Mouse (Mus musculus) left cerebral cortex, adult 8-10 months (tissue): Measurements from ENCODE around the gene Nrn1l. TPM values are rescaled to one million over a fixed set of nuclear protein-coding genes. Genes with fewer than 3 reads are reported as not detected.

Experiments used
- DNase-seq, 2 experiments: peaks; one replicate each; pipeline ENCODE4 v3.0.0; 2022; ENCODE audit warnings: low spot score in 2 of 2
- total RNA-seq, 4 experiments: library from RNA; stranded (reverse); gene quantifications; 2 replicates each; pipeline ENCODE4 v1.2.4; 2022

The Nrn1l gene
- total RNA-seq, 4 experiments from 2014 or later = 4.3 to 5.6 (median 4.9) TPM

DNA sequence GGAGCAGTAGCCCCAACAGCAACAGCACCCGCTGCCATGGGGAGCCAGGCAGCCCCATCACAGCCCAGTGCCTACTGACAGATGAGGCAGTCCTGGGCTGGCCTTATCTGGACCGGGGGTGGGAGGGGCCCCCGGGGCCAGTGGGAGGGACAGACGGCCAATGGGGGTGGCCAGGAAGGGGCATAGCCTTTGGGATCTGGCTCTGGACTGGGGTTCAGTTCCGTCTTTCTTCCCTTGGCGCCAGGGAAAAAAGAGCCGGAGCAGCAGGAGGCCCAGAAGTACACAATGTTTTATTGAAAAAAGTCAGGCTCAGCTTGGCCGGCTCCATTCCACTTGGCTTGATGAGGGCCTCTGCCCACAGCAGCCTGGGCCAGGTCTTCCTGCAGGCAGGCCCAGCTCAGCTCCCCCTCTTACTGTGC is 50.0 kb downstream of the Nrn1l start, which contains the start of gene Lcat:
TSS of gene Lcat (minus strand) at position 62 of the 419 bp plus-strand sequence.
- no peak for DNase-seq

Other genes with a start within 250 kb of the Nrn1l start
- gene Carmil2, start 207.3 kb upstream of the Nrn1l start, total RNA-seq = 10 to 100 TPM; 57.2 to 62.8 (median 58.3) TPM
- 10 to 100 TPM; 49.0 to 53.8 (median 50.9) TPM for gene Acd, start 192.5 kb upstream of the Nrn1l start, total RNA-seq
- 10 to 100 TPM; 34.7 to 42.3 (median 39.2) TPM for gene Pard6a, start 192.4 kb upstream of the Nrn1l start, total RNA-seq
- under 1 TPM in 2 of 4 experiments, not detected in 2; 0.44 to 0.46 TPM for gene 4933405L10Rik, start 185.9 kb upstream of the Nrn1l start, total RNA-seq
- 10 to 100 TPM in 1 of 4 experiments, 1 to 10 TPM in 3; 9.0 to 11.2 (median 9.3) TPM for gene Enkd1, start 185.4 kb upstream of the Nrn1l start, total RNA-seq
- 10 to 100 TPM; 14.5 to 21.4 (median 18.3) TPM for gene Gfod2, start 134.9 kb upstream of the Nrn1l start, total RNA-seq
- gene Ranbp10, start 66.2 kb upstream of the Nrn1l start, total RNA-seq = 10 to 100 TPM; 20.1 to 24.4 (median 22.4) TPM
- gene Tsnaxip1, start 65.8 kb upstream of the Nrn1l start, total RNA-seq = under 1 TPM in 1 of 4 experiments, not detected in 3; 0.16 TPM
- gene Cenpt, start 40.3 kb upstream of the Nrn1l start, total RNA-seq = 10 to 100 TPM; 14.4 to 17.8 (median 16.0) TPM
- gene Thap11, start 38.4 kb upstream of the Nrn1l start, total RNA-seq = 10 to 100 TPM; 36.8 to 41.5 (median 37.4) TPM
- 10 to 100 TPM; 19.8 to 39.6 (median 23.2) TPM for gene Nutf2, start 33.0 kb upstream of the Nrn1l start, total RNA-seq
- 10 to 100 TPM; 56.5 to 64.4 (median 62.9) TPM for gene Edc4, start 12.7 kb upstream of the Nrn1l start, total RNA-seq
- gene Pskh1, start 6.9 kb downstream of the Nrn1l start, total RNA-seq = 10 to 100 TPM in 1 of 4 experiments, 1 to 10 TPM in 3; 8.5 to 11.2 (median 9.1) TPM
- 1 to 10 TPM in 1 of 4 experiments, under 1 TPM in 2, not detected in 1; 0.67 to 1.2 (median 0.98) TPM for gene Ctrl, start 40.3 kb downstream of the Nrn1l start, total RNA-seq
- gene Psmb10, start 44.9 kb downstream of the Nrn1l start, total RNA-seq = 10 to 100 TPM; 82.5 to 92.6 (median 90.1) TPM
- gene Lcat, start 49.8 kb downstream of the Nrn1l start, total RNA-seq = 10 to 100 TPM; 19.5 to 27.1 (median 23.5) TPM
- 10 to 100 TPM; 18.8 to 23.8 (median 20.6) TPM for gene Slc12a4, start 72.5 kb downstream of the Nrn1l start, total RNA-seq
- under 1 TPM in 1 of 4 experiments, not detected in 3; 0.23 TPM for gene Dpep3, start 85.9 kb downstream of the Nrn1l start, total RNA-seq
- gene Dus2, start 97.8 kb downstream of the Nrn1l start, total RNA-seq = 10 to 100 TPM; 18.0 to 23.1 (median 20.5) TPM
- gene Dpep2nb, start 112.4 kb downstream of the Nrn1l start, total RNA-seq = under 1 TPM in 1 of 4 experiments, not detected in 3; 0.57 TPM
- gene Ddx28, start 118.3 kb downstream of the Nrn1l start, total RNA-seq = 10 to 100 TPM; 13.9 to 16.8 (median 14.8) TPM
- gene Nfatc3, start 165.3 kb downstream of the Nrn1l start, total RNA-seq = 10 to 100 TPM; 12.9 to 15.5 (median 14.7) TPM
- gene Esrp2, start 243.4 kb downstream of the Nrn1l start, total RNA-seq = under 1 TPM in 3 of 4 experiments, not detected in 1; 0.19 to 0.87 (median 0.70) TPM